Mouse (Mus musculus) right cerebral cortex, adult 2 months (tissue): ENCODE measurements at regions not wholly inside any gene's neighbourhood (a gene's known extent, or its start where the extent isn't known, plus 50 kb on each side); places are given as distances from the start of the nearest gene placed in this dataset.

Experiments used
- DNase-seq, 2 experiments: peaks; one replicate each; pipeline ENCODE4 v3.0.0; 2021 to 2022; ENCODE audit warnings: low spot score in 2 of 2

- DNase-seq = no peak
Observed at GRCm38 (mm10) chr10:21829062-21829731, 52.8 kb upstream of the Sgk1 start.

- DNase-seq = no peak
Observed at GRCm38 (mm10) chr10:21831002-21831696, 50.8 kb upstream of the Sgk1 start.
